Mouse (Mus musculus) E14TG2a.4 (cell line): ENCODE data around the gene Megf8.

ENCODE experiments used
- CTCF ChIP-seq: conservative IDR thresholded peaks from 2 replicates; pipeline ENCODE4 v1.5.1; 2014; ENCODE audit warnings: low read length
- NANOG ChIP-seq: IDR thresholded peaks from 2 replicates; pipeline ENCODE4 v1.6.1; 2014; ENCODE audit warnings: borderline replicate concordance, low read length, mixed read lengths
- POU5F1 ChIP-seq: IDR thresholded peaks from 2 replicates; pipeline ENCODE4 v1.6.1; 2014; ENCODE audit warnings: low read length, borderline replicate concordance

DNA sequence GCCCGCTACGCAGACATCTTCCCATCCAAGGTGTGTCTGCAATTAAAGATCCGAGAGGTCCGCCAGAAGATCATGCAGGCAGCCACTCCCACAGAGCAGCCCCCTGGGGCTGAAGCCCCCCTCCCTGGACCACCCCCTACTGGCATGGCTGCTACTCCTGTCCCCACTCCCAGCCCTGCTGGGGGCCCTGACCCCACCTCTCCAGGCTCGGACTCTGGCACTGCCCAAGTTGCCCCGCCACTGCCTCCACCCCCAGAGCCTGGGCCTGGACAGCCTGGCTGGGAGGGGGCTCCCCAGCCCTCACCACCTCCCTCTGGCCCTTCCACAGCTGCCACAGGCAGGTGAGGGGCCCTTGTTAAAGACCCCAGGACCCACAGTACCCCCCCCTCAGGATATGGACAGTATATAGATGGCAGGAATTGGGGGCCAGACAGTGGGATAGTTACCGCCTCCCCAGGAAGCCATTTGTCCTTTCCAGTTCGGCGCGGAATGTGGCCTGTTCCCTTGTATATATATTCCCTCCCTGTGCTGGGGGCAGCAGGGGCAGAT lies 23.7 kb upstream of the Megf8 start:
- TF ChIP-seq CTCF (no peak), NANOG (no peak), POU5F1 (no peak)
